Mouse (Mus musculus) kidney, adult 8-10 months (tissue): Measurements from ENCODE around the gene Zfp36.
A peak's percentile ranks its signal among the peaks of the same experiment; 100 is the strongest.
"Not testable (repeated sequence)": the region's sequence is repeated elsewhere in the genome, so short reads cannot be mapped to it uniquely, and the experiment has no call there.

Experiments used
- DNase-seq, 2 experiments: peaks; one replicate each; pipeline ENCODE4 v3.0.0; 2022

Gene Zfp36

DNA sequence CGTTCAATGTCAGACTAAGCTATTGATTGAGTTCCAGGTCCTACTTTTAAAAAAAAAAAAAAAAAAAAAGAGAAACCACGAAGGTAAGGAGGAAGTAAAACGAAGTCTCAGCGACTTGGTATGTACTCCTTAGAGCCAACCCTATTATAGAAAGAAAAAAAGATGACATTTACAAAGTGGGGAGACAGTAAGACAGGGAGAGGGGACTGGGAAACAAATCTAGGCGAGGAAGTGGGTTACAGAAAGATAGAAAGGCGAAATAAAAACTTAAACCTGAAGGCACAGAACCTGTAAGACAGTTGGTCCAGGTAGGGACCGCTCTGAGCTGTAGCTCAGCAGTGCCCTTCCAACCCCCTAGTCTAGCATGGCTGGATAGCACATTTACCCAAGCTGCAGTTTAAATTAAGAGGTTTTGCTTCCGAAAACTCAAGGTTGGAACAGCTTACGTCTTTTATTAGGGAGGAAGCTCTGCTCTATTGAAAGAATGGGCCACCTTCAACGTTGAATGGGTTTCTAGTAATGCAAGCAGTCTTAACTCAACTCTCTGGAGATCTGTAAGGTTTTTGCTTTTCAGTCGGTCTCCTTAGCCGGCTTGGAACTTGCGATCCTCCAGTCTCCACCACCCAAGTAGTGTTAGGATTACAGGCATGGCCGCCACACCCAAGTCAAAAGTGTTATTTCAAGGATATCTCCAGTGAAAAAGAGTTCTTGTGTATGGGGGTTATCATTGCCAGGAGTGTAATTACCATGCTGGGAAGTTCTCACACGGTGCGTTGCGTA is at the start of gene Zfp36:
Gene Zfp36, minus strand, starts transcription at position 17 of the 780 bp plus-strand sequence.
- no peak for DNase-seq

DNA sequence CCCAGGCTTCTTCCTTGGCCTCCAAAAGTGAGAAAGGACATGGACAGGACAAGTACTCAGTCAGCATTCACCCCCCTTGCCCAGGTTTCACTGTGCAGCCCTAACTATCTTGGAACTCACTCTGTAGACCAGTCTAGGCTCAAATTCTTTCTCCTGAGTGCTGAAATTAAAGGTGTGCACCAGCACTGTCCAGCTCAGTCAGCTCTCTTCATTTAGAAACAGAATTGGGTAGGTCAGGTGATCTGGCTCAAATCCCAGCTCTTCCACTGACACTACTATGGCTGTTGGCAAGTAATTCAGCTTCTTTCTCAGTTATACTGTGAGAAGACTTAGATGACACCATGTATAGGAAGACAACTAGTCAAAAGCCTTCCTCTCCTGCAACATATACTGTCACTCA is 47.7 kb upstream of the Zfp36 start:
- peak in 1 of 2 experiments; percentile 20 for DNase-seq

DNA sequence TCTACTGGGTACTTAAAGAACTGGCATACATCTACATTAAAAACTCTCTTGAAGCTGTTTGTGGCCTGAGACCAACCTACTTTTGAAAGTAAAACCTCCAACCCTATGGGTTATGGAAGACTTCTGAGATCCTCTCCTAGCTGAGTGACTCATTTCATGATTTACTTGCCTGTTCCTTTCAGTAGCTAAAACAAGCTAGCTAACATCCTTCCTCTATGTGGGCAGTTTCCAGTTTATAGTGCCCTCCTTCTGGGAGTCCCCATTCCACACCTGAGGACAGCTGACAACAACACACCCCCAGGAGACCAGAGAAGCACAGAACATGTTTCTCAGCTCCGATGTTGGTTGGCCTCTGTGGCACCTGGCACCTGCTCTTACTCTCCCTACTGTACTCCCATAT is 43.0 kb upstream of the Zfp36 start:
- DNase-seq = no peak

DNA sequence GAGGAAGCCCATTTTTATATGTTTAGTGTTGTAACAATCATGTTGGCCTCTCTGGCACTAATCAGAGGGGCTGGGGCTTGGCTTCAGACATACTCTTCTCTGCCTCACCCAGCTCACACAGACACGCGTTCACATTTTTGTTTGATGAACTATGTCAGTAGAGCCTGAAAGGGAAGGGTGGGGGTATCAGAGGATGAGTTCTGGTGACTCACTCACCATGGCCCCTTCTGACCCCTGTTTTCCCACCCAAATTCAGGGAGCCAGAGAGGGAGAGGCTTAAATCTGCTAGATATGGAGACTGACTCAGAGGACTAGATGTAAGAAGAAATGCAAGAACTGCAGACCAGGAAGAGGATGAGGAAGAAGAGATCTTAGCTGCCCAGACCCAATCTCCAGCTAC is 39.4 kb upstream of the Zfp36 start:
- no peak for DNase-seq

DNA sequence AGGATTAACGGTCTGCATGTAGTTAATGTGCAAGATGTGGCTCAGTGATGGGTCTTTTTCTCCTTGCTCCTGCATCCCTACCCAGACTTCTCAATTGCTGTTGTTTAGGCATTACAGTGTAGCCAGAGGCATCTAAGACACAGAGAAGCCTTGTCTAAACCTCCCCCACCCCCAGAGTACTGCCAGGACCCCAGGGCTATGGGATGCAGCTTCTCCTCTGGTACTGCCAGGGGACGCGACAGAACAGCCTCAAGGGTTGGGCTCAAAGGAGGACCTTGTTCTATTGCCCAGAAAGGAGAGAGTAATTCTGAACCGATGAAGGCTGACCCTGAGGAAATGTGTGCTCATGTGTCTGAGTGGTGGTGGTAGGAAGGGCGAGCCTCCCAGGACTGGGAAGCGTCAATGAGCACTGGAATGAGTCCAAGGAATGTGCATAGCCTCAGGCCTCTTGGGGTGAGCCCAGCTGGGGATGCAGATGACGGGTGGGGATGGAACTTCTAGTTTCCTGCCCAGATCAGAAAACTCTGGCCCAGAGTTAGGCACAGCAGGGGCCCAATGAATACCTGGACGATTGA is 38.1 kb upstream of the Zfp36 start:
- DNase-seq = peak; percentile 66 to 79

DNA sequence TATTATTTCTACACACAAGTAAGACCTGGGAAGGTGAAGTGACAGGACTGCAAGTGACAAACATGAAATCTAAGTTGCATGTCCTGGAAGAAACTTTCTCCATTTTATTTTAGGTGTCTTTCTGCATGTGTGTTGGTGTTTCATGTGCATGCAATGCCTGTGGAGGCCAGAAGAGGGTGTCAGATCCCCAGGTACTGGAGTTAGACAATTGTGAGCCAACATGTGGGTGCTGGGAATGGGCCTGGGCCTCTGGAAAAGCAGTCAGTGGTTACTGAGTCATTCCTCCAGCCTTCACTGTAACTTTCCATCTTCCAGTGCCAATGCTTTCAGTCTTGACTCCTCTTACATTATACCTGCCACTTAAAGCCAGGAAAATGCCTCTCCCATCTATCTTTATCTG is 37.3 kb upstream of the Zfp36 start:
- DNase-seq = no peak

DNA sequence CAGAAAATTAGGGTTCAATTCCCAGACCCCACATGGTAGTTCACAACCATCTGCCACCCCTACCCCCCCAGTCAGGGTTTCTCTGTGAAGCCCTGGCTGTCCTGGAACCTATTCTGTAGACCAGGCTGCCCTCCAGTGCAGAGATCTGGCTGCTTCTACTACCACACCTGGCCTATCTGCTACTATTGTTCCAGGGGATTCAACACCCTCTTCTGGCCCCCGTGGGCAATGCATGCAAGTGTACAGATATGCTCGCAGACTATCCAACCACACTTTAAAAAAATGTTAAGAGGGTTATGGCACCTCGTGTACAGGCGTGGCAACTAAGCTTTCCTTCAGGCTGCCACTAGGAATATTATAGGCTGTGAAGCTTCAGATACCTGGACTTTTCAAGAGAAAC is 32.8 kb upstream of the Zfp36 start:
- no peak for DNase-seq

DNA sequence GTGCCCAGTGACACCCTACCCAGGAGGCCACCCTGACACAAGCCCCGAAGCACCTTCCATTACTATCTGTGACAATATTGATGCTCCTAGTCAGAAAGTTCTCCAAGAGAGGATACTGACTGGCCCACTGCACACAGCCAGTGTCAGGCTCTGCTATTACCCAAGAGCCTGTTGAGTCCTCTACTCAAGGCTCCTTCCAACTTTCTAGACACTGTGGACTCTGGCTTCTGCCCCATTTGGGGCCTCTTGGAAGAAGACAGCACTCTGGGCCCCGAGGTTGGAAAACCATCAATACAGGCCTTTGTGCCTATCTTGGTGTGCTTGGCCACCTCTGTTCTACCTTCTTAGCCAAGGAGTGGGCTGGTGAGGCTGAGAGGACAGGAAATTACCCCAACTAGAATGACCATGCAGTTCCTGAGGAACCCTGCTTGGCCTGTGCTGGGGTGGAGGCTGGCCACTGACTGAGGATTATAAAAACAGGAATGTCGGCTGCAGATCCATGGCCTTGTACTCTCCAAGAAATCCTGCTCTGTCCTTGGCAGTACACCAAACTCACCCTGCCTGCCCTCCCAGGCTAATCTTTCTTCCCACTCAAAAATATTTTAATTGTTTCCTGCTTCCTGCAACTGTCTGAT is 30.9 kb upstream of the Zfp36 start:
- peak; percentile 53 to 67 for DNase-seq

DNA sequence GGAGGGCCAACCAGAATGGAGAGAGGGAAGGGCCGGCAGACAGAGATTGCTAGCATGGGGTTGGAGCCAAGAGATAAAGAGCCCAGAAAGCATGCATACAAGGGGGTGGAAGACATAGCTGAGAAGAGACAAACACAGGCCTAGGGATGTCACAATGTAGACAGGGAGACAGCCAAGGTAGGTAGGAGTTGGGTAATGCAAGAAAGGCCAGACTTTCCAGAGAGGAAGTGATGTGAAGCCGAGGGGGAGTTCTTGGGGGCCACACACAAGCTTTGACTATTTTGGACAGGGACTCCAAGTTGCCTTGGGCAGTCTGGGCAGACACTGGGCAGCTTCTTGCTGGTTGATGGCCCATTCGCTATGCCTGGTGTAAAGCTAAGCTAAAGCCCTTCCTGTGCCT is 21.9 kb upstream of the Zfp36 start:
- no peak for DNase-seq

DNA sequence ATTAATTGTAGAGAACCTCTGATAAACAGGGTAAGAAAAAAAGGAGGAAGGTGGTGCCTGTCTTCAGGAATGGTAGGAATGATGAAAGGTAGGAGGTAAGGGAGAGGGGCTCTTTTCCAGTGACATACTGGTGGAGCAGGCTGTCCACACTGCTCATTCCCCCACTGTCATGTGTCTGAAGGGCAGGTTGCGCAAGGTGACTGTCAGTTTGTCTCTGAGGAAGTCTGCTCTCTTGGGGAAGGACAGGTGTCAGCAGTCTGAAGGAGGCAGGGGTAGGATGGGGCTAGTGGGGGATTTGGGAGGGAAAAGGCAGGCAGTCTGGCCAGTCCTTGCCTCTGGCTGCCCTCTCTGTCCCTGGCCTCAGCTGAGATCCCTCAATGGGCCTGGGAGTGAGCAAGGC is 21.0 kb upstream of the Zfp36 start:
- DNase-seq = no peak

DNA sequence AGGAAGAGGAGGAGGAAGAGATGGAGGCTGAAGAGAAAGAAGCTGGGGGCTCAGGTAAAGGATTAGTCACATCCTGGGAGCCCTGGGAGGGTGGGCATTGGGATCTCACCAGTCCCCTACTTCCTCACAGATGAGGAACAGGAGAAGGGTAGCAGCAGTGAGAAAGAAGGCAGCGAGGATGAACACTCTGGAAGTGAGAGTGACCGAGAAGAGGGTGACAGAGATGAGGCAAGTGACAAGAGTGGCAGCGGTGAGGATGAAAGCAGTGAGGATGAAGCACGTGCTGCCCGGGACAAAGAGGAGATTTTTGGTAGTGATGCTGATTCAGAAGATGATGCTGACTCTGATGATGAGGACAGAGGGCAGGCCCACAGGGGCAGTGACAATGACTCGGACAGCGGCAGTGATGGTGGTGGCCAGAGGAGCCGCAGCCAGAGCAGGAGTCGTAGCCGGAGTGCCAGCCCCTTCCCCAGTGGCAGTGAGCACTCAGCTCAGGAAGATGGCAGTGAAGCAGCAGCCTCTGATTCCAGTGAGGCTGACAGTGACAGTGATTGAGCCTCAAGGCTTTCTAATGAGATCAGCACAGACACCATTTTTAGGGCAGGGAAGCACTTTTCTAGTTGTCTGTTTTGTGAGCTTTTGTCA is 18.8 kb upstream of the Zfp36 start:
- DNase-seq = no peak

DNA sequence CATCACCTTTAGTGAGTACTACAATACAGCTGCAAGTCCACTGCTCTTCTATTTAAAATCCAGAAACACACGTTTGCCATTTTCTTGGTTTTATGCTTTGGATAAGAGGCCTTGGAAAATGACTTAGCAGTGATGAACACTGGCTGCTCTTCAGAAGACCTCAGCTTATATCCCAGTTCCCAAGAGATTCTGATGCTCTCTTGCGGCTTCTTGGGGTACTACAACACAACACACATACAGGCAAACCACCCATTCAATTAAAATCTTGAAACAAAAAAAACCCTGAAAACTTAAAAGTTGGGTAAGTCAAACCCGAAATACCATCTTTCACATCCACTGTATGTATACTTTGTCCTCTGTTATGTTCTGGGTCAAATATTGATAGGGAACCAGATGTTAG is 17.9 kb upstream of the Zfp36 start:
- peak in 1 of 2 experiments; percentile 32 for DNase-seq

DNA sequence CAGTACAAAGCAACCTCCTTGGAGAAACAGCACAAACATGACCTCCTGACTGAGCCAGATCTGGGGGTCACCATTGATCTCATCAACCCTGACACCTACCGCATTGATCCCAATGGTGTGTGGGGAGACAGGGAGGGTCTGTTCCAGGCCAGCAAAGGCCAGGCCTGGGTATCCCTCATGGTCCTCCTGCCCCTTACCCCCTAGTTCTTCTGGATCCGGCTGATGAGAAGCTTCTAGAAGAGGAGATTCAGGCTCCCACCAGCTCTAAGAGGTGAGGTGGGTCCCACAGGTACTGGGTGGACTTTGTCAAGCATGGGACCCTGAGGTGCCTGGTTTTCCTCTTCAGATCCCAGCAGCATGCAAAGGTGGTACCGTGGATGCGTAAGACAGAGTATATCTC is 15.4 kb upstream of the Zfp36 start:
- DNase-seq = no peak

DNA sequence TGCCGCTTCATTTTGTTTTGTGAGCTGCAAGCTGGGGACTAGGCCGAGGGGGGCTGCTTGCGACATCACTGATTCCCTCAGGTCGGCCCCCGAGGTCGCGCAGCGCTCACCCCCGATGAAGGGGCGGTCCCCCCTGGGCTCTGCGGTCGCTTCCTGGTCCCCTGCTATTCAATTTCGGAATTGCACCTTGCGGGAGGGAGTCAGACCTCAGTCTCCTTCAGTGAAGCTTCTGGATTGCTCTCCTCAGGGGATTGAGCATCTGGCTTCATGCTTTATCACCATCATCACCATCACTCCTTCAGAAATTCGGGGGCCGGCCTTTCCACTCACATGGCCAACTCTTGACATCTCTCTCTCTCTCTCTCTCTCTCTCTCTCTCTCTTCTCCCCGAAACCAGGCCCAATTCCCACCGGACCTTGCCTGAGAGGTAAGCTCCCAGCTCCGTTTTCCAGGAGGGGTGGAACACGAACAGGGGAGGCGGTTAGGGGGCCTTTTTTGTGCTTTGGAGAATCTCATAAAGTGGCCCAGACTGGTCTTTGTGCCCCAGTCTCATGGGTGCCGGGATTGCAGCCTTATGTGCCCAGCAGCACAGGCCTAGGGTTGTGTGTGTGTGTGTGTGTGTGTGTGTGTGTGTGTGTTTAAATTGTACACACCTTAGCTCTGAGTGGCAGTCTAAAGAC is 13.4 kb upstream of the Zfp36 start:
- no peak for DNase-seq

DNA sequence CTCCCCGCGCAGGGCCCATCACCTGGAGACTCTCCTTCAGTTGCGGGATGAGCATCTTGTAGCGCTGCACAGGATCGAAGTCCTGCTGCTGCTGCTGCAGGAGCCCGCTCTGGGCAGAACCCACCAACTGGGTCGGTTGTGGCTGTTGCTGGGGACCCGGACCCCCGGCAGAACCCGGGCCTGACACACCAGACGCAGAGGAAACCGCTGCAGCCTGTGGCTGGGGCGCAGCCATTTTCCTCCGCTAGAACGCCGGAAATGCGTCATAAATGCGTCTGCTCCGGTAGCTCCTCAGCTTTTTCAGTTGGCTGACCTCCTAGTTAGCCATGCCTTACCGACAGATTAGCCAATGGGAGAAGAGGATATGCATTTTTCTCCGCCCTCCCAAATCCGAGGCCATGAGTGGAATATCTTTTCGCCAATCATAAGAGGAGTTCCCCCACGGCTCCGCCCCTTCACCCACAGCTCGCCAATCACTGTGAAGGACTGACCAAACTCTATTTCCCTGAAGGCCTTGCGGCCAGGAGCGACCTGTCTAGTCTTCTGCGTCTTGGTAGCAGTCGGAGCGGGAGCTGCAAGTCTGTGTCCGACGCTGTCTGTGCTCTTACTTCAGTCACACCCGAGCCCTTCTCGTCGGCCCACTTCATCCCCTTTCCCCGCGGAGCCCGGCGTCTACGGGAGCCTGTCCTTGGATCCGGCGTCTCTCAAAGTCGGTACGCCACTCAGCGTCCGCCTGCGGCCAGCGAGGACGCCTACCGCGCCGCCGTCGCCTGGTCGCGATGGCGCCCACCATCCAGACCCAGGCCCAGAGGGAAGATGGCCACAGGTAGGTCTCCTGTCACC is 12.6 kb upstream of the Zfp36 start, which contains the start of the genes Med29 and Paf1:
Gene Med29, minus strand, starts transcription at position 280 of the 843 bp plus-strand sequence.
Gene Paf1, plus strand, starts transcription at position 523 of the 843 bp plus-strand sequence.
- peak; percentile 99 for DNase-seq

DNA sequence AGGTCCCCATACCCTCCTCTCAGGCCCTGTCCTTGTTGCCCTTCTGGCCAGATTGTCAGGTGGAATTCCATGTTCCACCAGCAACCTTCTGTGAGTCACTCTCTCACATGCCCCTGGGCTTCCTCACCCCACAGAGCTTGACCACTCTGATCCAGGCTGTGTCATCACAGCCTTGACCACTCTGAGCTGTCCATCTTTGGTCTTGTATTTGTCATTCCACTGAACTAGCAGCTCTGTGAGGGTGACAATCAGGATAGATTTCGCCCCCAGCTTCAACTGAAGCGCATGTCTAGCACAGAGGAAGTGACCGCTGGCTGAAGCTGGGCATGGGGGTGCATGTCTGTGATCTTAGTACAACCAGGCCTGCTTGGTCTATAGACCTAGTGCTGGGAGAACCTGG is 10.3 kb upstream of the Zfp36 start:
- DNase-seq = no peak

DNA sequence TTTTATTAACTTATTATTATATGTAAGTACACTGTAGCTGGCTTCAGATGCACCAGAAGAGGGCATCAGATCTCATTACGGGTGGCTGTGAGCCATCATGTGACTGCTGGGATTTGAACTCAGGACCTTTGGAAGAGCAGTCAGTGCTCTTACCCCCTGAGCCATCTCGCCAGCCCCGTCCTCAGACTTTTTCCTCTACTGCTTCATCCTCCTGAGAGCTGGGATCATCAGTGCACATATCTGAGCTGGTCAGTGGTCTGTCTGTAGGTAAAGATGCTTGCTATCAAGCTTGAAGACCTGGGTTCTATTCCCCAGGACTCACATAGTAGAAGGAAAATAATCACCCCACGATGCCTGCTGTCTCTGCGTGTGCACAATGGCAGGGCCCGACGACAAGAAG is 7.3 kb upstream of the Zfp36 start:
- not testable (repeated sequence) for DNase-seq

DNA sequence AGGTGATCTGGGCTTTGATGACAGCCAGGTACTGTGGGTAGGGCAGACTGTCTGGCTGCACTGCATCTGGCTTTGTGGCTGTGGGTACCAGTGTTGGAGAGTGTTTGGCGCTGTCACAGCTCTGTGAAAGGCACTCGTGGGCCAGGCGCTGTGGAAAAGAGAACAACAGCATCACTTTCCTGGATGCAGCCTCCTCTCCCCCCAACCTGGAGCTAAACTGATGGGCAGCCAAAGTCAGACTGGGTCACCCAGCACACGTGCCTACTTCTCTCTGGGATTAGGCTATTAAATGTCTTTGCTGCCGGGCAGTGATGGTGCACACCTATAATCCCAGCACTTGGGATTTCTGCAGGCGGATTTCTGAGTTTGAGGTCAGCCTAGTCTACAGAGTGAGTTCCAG is 6.8 kb upstream of the Zfp36 start:
- not testable (repeated sequence) for DNase-seq

DNA sequence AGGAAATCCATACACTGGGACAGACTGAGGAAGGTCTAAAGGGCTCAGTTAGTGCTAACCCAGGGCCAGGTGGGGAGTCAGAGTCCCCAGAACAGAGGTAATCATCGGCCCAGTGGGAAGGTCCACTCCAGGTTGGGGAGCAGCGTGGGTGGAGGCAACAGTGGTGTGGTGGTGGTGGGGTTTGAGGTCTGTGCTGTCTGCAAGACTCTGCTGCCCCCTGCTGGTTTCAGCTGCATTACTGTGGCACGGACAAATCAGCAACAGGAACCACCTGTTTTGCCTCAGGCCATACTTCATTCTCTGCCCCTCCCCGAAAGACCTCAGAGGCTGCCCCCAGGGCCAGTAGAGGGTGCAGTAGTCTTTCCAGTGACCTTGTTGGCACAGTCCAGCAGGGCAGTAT is 6.4 kb upstream of the Zfp36 start:
- peak; percentile 80 to 88 for DNase-seq

DNA sequence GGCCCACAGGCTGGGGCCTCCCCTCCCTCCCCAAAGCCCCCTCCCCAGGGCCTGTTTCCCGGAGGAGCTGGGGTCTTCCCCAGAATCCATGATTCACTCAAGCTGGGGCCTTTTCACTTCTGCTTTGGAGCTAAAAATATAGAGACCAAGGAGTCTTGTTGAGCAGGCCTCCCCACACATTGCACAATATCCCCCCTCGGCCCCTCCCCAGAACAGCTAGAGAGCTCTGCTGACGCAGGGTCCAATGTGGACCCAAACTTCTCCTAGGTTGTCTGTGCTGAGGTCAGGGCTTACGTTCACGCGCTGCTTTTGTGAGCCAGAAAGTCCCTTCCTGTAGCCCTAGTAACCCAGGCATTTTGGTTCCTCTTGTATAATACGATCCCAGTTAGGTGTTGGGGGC is 6.0 kb upstream of the Zfp36 start:
- DNase-seq = no peak

DNA sequence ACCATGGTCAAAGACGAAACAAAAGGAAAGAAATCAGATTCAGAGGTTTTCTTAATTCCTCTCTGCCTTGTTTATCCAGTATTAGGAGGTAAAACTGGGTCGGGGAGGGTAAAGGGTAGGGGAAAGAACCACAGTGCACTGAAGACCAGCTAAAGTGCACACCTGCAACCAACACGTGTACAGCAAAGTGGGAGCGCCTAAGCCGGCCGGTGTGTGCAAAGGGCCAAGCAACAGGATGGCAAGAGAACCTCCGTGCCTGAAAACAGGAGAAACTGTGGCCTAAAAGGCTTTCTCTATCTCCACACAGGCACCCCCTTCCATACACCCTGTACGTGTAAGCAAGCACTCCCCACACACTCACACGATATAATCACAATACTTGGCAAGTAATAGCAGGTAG is 5.1 kb upstream of the Zfp36 start:
- DNase-seq = no peak

DNA sequence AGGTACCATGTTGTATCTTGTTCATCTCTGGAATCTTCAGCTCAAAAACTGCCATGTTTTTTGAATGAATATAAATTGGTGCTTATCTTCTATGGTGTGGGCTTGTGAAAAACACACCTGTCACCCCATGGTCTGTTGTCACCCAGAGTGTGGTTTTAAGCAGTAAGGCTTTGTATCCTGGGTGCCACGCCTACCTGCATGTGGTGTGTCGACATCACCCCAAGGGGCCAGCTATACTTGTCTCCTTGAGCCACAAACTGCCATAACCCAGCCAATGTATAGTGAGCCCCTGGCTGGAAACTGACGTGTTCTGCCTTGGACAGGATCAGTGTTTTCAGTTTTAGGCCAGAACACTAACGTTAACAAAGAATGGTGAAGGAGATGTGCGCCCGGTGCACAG is 4.1 kb upstream of the Zfp36 start:
- DNase-seq = no peak
